Mouse (Mus musculus) right cerebral cortex, postnatal 10 days (tissue): Measurements from ENCODE around the gene Tmem43.
A peak's percentile ranks its signal among the peaks of the same experiment; 100 is the strongest.

ENCODE experiments used
- DNase-seq, 2 experiments: peaks; one replicate each; pipeline ENCODE4 v3.0.0; 2021; ENCODE audit warnings: low spot score in 2 of 2

The Tmem43 gene

DNA sequence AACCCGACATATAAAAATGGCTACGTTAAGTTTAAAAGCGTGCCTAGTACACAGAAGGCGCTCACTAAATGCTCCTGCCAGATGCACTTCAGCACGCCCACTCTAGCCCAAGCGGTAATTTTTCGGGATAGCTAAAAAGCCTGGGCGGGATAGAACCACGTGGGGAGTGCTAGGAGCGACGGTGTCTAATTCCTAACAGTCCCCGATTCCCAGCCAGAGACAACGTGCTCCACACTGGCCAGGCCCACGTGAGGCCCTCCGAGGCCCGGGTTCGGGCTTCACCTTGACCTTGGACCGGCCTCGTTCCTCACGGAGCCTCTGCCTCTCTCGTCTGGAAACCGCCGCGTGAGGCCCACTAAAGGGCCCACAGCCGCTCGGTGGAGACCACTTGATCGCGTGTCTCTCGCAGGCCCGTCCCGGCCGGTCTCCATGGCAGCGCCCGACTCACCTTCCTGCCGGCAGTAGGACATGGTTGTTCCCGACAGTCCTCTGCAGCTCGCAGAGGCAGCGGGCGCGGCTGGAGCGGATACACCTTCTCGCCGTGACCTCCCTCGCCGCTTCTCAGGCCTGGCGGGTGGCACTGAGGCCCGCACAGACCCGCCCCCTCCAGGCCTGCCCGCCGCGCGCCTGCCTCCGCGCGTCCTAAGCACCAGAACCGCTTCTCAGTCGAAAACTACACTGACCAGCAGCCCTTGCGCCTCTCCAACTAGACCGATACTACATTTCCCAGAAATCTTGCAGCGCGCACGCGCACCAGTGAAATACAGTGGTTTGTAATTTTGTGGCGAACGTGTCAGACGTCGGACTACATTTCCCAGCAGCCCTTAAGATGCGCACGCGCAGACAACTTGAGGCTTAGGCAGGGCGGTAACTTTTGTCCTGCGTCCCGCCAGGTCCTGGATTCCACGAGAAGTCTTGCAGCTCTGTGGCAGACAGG lies at the start of gene Tmem43, which contains the start of gene Chchd4:
Gene Tmem43 (plus strand): TSS at position 836 of the 937 bp plus-strand sequence.
Gene Chchd4 (minus strand): TSS at position 679 of the 937 bp plus-strand sequence.
- DNase-seq: peak; percentile 100

DNA sequence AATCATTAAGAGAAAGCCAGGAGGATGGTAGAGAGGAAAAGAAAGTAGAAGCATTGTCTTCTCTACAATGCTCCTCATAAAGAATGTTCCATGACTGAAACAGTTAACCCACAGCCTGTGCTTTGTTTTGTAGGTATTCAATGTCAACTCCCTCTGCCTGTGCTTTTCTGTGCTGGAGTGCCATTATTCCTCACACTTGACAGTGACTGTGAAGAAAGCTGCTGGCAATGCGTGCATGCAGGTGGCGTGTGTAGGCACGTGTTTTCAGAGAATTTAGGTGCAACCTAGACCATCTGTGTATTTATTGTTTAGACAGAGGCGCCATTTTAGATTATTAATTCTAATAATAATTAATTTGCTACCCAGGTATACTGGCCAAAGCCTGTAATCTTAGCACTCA lies 49.4 kb upstream of the Tmem43 start:
- DNase-seq: no peak

DNA sequence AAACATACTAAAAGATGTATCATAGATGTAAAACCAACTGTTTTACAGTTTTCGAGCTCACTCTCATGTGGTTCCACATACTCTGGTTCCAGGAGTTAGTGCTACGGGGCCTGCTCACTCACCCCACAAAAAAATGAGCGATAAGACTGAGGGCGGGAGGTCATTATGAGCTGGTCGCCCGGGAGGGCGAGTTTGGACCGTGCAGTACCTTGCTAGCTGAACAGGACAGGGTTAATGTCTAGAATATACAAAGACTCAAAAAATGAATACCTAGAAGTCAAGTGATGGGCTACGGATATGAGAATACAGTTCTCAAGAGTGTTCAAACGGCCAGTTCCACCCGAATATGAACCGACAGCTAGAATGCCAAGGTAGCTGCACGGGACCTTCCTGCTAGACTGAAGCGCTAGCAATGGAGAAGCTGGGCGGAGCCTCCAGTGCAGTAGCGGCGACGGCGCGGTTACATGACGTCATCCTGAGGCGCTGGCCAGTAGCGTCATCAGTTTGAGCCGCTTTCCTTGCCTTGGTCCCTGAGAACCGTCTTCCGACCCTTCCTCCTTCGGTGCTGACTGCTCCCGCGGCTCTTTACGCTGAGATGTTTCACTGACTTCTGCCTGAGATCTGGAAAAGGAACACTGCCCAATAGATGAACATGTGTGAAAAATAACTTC lies 32.9 kb upstream of the Tmem43 start:
- DNase-seq: peak; percentile 98

DNA sequence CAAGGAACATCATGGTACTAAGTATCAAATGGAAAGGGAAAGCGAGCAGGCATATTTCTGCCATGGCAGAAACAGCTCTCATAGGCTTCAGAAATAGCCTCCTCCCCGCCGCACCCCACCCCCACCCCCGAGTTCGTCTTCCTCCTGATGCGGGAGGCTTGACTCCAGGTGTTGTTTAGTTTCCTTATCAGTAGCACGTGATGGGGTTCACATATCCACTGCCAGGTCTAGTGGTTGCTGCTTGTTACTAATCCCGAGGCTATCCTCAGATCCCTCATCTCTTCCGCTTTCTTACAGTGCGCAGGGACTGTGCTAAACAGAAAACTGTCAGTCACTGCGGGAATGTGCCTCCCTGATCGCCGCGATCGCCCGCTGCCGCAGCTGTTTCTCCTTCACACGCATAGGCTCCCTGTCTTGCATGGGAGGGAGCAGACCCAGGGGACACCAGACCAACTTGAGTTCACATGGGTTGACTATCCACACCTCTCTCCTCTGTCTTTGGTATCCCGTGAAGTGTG lies 32.3 kb upstream of the Tmem43 start:
- no peak for DNase-seq

DNA sequence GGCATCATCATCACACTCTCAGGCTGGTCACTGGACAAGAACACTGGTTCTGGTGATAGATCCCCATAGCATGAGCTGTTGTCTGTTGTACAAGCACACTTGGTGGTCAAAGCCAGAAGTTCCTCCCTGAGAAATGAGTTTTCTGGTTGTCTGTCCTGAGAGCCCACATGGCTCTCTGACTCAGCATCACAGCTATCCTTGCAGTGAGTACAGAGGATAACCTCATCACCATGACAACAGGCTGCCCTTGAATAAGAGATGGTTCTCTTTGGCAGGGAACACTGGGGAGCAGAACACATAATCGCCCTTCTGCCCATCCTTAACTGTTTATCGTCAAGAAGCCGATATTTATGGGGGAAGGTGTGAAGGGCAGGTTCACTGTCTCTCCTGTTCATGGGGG lies 28.2 kb upstream of the Tmem43 start:
- no peak for DNase-seq

DNA sequence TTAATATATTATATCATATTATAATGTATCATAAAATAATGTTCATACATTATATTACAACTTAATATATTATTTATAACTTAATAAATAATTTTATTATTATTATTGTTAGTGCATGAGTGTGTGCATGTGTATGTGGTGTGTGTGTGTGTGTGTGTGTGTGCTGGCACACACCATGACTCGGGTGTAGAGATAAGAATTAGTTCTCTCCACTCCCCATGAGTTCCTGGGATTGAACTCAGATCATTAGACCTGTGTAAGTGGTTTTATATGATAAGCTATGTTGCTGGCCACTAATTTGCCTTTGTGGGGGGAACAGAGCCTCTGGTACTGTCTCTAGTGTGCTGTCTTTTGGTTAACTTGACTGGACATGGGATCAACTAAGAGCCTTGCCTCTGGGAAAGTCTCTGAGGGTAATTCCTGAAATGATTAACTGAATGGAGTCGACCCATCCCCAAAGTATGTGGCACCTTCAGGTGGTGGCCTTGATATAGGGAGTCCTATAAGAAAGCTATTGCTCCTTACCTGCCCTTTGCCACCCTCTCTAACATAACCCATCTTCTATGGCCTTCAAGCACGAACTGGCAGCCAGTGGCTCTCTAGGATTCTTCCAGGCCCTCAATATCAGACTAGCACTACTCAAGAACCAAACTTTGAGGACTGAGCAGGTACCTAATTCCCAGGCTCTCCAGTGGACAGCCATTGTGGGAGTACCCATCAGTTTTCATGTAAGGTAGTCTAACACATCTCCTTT lies 23.9 kb upstream of the Tmem43 start:
- no peak for DNase-seq

DNA sequence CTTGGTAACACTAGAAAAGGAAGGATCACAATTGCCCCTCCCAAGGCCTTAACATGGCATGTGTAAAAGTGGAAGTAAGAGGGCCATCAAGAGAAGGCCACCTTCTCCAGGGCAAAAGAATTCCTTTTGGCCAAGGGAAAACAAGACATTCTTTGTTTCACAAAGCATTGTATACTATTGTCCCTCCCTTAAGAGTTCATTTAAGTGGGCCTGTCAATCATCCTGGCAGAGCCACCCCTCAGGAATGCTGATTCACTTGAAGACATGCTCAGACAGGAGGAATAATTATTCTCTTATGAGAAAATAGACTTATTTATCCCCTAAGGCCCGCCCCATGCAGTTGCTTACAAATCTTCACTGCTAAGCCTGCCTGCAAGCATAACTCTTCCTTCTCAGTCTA lies 21.4 kb upstream of the Tmem43 start:
- DNase-seq: no peak

DNA sequence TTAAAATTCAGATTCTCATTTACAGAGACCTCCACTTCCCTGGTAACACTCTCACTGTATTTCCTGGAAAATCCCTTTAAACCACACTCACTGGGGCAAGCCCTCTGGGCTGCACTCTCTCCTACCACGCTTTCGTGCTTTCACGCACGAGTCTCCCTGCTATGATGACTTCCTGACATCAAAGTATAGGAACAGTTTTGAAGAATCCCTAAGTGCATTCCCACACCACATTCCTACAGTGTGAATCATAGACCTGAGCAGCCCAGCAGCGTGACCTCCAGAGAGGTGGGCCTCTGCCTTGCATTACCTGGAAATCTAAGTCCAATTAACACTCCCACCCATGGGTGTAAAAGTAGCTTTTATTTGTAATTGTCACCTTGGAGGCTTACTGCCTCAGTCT lies 19.0 kb upstream of the Tmem43 start:
- no peak for DNase-seq

DNA sequence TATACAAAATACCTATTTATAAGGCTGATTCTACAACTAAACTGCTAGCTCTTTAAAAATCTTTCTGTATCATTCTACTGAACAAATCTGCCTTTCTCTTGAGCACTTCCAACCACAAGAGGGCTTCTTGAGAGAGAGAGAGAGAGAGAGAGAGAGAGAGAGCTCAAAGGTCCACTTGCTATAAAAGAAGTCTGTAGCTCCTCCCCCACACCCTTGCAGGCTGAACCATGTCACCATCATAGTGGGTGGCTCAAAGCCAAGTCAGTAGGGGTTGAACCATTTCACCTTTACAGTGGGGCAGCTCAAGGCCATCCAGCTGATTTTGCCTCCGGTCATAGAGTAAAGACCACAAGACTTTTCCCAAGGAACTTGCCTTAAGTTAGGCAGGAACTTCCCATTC lies 14.0 kb upstream of the Tmem43 start:
- no peak for DNase-seq

DNA sequence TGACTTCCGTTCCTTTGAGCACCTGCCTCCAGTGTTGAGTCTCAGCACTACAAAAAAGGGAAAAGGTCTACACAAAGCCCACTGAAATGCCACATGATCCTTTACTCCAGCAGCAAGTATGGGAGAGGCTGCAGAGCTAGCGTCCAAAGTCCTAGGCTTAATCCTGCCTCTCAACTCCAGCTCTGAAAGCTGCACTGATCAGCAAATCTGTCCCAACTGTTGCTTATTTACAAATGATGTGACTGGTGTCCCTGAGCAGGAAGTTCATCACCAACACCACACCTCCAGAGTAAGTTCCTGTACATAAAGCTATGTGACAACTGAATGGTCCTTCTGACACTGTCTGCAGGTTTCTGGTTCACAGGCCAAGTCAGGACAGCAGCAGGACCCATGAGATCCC lies 7.7 kb upstream of the Tmem43 start:
- no peak for DNase-seq

DNA sequence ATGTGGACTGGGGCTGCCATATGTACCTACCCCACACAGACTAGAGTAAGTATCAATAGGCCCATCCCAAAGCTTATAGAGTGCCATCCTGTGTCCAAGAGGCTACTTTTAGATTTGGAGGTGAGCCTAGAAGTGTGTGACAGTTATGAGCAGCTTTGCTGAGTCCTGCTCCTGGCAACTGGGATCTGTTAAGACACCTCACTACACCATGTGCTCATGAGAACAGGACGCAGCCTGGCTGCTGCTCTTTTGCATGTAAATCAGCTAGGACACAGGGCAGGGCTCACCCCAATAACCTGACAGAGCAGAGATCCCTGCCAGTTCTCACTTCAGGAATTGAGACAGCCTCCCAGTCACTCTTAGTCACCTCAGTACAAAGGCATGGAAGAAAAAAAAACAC lies 6.4 kb upstream of the Tmem43 start:
- no peak for DNase-seq

DNA sequence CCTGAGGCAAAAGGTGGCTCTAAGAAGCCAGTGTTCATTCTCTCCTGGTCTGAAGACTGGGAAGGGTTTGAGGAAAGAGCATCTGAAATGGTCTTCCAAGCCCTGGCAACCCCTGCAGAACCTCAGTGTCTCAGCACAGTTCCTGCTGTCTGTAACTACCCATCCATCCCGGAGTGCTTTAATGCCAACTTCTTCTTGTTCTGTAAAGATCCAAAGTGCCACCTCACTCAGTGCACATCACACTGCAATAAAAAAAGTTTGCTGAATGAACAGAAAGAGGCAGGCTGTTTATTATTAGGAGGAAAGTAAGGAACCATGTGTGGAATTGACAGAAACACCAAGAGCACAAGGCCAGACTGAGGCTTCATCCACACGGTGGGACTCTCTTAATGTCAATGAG lies 2.8 kb upstream of the Tmem43 start:
- peak in 1 of 2 experiments; percentile 22 for DNase-seq

DNA sequence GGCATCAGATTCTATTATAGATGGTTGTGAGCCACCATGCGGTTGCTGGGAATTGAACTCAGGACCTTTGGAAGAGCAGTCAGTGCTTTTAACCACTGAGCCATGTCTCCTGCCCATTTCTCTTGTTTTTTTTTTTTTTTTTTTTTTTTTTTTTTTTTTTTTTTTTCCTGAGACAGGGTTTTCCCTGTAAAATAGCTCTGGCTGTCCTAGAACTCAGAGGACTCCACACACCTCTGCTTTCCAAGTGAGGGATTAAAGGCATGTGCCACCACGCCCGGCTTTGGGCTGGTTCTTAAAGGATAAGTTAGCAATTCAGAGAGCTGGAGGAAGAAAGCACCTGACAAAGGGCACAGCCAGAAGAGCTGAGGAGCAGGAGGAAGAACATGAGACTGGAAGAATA lies 2.1 kb upstream of the Tmem43 start:
- peak in 1 of 2 experiments; percentile 24 for DNase-seq

DNA sequence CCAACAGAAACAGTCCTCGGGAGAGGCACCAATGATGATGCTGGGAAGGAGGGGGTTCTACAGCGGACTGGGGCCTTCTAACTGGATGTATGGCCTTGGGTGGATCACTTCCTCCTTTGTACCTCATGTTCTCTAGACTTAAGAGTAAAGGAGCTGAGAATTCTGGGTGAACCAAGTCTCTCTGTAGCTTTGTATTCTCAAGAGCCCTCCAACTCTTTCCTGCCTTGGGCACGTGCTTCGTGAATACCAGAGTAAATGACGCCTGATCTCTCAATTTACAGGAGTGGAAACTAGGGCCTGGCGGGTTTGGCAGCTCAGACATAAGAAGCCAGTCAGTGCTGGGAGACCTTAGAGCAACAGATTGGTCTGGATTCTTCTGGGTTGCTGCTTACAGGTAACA lies 1.2 kb upstream of the Tmem43 start:
- peak in 1 of 2 experiments; percentile 25 for DNase-seq

DNA sequence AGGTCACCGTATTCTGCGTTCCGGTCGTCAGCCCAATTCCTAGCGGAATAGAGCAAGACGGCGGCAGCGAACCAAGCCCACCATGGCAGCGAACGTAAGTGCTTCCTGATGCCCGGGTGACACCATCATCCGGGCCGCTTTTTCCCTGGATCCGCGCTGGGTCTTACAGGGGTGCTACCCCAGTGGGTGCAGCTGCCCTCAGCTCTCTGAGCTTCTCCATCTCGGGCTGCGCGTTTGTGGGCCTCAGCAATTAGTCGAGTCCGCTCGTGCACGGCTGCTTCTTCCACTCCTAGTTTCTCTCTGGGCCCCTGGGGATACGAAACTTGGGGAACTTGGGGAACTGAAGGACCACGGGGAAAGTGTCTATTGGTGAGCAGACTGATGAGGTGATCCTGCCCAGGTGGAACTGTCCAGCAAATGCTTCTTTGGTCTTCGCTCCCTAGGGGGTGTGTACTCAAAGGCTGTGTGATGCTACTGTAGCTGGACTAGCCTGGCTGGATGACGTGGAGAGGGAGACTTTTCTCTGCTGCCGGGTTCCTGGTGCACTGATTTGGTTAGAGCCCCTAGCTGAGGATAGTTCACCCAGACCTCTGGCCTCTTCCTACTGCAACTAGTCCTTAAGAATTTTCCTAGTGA lies 420 bp downstream of the Tmem43 start:
- DNase-seq: peak in 1 of 2 experiments; percentile 46

DNA sequence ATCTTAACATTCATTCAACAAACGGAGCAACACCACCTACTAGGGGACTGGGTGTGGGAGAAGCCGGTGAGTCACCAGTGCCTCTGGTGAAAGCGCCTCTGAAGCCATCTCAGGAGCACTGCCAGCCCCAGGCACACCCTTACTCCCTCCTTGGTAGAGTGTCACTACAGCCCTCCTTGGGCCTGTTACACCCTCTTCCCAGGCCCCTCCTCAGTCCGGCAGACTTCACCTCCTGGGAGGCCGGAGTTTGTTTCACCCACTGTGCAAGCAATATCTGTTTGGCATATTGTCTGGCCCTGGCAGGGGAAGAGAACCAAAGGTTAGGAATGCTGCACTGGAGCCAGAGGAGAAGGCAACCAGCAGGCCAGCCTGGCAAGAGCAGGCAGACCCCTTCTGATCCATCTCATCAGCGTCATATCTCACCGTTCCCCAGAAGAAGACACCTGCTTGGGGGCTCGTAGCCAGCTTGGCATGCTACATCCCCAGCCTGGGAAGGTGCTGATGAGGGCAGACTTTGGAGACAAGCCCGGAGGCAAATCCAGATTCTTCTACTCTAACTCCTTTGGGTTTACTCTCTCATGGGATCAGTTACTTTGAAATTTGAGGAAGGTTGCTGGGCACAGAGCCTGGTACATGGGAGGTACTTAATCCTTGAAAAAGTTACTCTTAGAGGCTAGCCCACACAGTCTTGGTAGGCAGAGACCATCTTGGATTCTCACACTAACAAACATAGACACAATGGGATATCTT lies 1.1 kb downstream of the Tmem43 start:
- DNase-seq: peak in 1 of 2 experiments; percentile 37

DNA sequence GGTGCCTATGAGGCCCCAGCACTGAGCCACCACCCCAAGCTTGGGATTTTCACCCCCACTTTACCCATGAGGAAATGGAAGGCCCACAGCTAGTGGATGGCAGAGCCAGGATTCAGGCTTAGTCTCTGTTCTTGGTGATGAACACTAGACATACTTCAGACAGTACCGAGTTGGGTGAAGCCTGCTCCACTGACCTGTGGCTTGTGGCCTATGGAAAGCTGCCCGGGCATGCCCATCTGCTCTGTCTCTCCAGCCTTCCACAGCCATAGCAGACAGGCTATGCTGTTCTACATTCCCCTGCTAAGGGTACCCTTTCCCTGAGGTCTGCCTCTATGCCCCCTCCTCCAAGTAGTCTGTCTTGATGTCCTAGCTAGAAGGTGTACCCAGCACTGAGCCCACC lies 3.0 kb downstream of the Tmem43 start:
- DNase-seq: no peak

DNA sequence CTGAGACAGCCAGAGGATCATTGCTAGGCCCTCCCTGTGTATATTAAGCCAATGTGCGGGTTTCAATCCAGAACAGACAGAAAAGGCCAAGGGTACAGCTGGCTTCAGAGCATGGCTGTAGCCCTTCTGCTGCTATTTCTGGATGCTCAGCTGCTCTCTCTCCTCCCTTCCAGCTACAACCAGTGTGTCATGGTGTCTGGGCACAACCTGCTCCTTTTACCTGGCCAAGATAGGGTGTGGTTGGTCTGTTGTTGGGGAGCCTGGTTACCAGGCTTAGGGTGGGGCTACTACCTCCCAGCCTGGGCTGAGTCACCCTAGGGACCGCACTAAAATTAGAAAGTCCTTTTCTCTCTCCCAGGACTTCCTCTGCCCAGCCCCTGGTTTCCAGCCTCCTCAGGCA lies 9.9 kb downstream of the Tmem43 start:
- DNase-seq: no peak

DNA sequence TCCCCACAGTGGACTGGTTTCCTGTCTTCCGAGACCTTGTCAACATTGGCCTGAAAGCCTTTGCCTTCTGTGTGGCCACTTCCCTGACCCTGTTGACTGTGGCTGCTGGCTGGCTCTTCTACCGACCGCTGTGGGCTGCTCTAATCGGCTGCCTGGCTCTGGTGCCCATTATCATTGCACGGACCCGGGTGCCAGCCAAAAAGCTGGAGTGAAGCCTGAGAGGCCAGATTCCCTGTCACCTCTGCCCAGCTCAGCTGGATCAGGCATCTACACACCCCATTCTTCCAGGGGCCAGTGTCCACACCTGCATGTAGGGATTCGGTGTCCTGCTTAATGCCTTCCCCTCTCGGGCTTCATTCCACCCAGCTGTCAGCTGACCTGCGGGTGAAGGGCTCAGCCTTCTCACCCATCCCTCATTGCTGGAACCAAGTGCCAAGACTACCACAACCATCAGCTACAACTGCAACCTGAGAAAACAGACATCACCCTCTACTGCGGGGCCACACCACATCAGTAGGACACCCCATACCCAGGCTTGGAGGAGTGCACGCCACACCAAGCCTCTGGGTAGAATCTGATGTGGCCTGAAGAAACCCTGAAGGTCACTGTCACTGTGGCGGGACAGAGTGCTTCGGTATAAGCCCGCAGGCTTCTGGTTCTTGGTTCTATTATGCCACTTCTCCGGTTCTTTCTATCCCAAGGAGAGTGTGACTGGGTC lies 13.4 kb downstream of the Tmem43 start:
- DNase-seq: no peak
